Mouse (Mus musculus) MEL (cell line): ENCODE data around the gene Hmgb2. TPM values are rescaled to one million over a fixed set of nuclear protein-coding genes. Genes with fewer than 3 reads are reported as not detected.

Experiments used
- DNase-seq: peaks from one replicate; pipeline ENCODE4 v3.0.0; 2011; ENCODE audit warnings: low read depth, low spot score
- H3K27ac ChIP-seq: 2 replicates; pipeline ENCODE4 v1.5.1; 2012; ENCODE audit warnings: low read depth, mild to moderate bottlenecking, control low read depth, low read length, moderate library complexity; ENCODE audit not compliant: control insufficient read depth
- H3K27me3 ChIP-seq, 2 experiments: fragments of 150-350 bp in 1 of 2; sonication (generic) in 1 of 2; 2 replicates each; pipeline ENCODE4 v1.6.1; 2012; ENCODE audit warnings: low read length in 2 of 2, mild to moderate bottlenecking in 2 of 2, improper control_type of control experiment in 1 of 2, moderate library complexity in 1 of 2; ENCODE audit not compliant: insufficient read depth in 2 of 2, control insufficient read depth in 1 of 2
- H3K36me3 ChIP-seq, 2 experiments: 2 replicates each; pipeline ENCODE4 v1.6.1; 2012 to 2014; ENCODE audit warnings: low read length in 2 of 2, improper control_type of control experiment in 1 of 2, inconsistent platforms in 1 of 2, mild to moderate bottlenecking in 1 of 2; ENCODE audit not compliant: insufficient read depth in 2 of 2, control insufficient read depth in 1 of 2
- H3K4me1 ChIP-seq, 2 experiments: fragments of 150-350 bp in 1 of 2; sonication (generic) in 1 of 2; 2 replicates each; pipeline ENCODE4 v1.6.1; 2012; ENCODE audit warnings: low read length in 2 of 2, improper control_type of control experiment in 1 of 2, mild to moderate bottlenecking in 1 of 2; ENCODE audit not compliant: insufficient read depth in 2 of 2, control insufficient read depth in 1 of 2
- H3K4me3 ChIP-seq, 2 experiments: fragments of 150-350 bp in 1 of 2; sonication (generic) in 1 of 2; 2 replicates each; pipeline ENCODE4 v1.5.1; 2012; ENCODE audit warnings: low read depth in 2 of 2, low read length in 2 of 2, mild to moderate bottlenecking in 2 of 2, moderate library complexity in 2 of 2, control low read depth in 1 of 2, improper control_type of control experiment in 1 of 2; ENCODE audit not compliant: control insufficient read depth in 1 of 2, insufficient read depth in 1 of 2
- H3K79me2 ChIP-seq: 2 replicates; pipeline ENCODE4 v1.6.1; 2012; ENCODE audit warnings: mild to moderate bottlenecking, low read length, moderate library complexity; ENCODE audit not compliant: control insufficient read depth, poor library complexity, insufficient read depth
- H3K9ac ChIP-seq: 2 replicates; pipeline ENCODE4 v1.6.1; 2012; ENCODE audit warnings: low read depth, mild to moderate bottlenecking, control low read depth, low read length, moderate library complexity; ENCODE audit not compliant: control insufficient read depth, poor library complexity, severe bottlenecking
- H3K9me3 ChIP-seq: fragments of 150-350 bp; sonication (generic); replicated peaks from 2 replicates; pipeline ENCODE4 v1.6.1; 2012; ENCODE audit warnings: mild to moderate bottlenecking, low read length, improper control_type of control experiment, moderate library complexity; ENCODE audit not compliant: insufficient read depth
- BHLHE40 ChIP-seq: IDR thresholded peaks from 2 replicates; pipeline ENCODE4 v1.6.1; 2012; ENCODE audit warnings: low read depth, mild to moderate bottlenecking, inconsistent platforms, low read length, improper control_type of control experiment, borderline replicate concordance
- CHD2 ChIP-seq: IDR thresholded peaks from 2 replicates; pipeline ENCODE4 v1.6.1; 2011; ENCODE audit warnings: low read length, improper control_type of control experiment
- CTCF ChIP-seq, 3 experiments: IDR thresholded peaks in 2 of 3; conservative IDR thresholded peaks in 1 of 3; 2 replicates each; pipeline ENCODE4 v1.5.1; 2011 to 2012; ENCODE audit warnings: low read length in 3 of 3, low read depth in 2 of 3, mild to moderate bottlenecking in 2 of 3, improper control_type of control experiment in 1 of 3, inconsistent platforms in 1 of 3, mixed read lengths in 1 of 3, moderate library complexity in 1 of 3; ENCODE audit not compliant: control insufficient read depth in 1 of 3, insufficient read depth in 1 of 3, poor library complexity in 1 of 3, severe bottlenecking in 1 of 3
- EP300 ChIP-seq, 2 experiments: IDR thresholded peaks; 2 replicates each; pipeline ENCODE4 v1.6.1; 2011; ENCODE audit warnings: improper control_type of control experiment in 2 of 2, low read length in 2 of 2, low read depth in 1 of 2, mild to moderate bottlenecking in 1 of 2
- ETS1 ChIP-seq: IDR thresholded peaks from 2 replicates; pipeline ENCODE4 v1.6.1; 2012; ENCODE audit warnings: low read depth, mild to moderate bottlenecking, inconsistent platforms, low read length, improper control_type of control experiment, moderate library complexity
- HCFC1 ChIP-seq: IDR thresholded peaks from 2 replicates; pipeline ENCODE4 v1.6.1; 2012; ENCODE audit warnings: low read depth, mild to moderate bottlenecking, inconsistent platforms, low read length, improper control_type of control experiment, moderate library complexity
- JUND ChIP-seq: IDR thresholded peaks from 2 replicates; pipeline ENCODE4 v1.6.1; 2011; ENCODE audit warnings: low read depth, mild to moderate bottlenecking, improper control_type of control experiment, low read length
- MAFK ChIP-seq: IDR thresholded peaks from 2 replicates; pipeline ENCODE4 v1.6.1; 2011; ENCODE audit warnings: low read depth, mild to moderate bottlenecking, low read length, improper control_type of control experiment, borderline replicate concordance
- MAX ChIP-seq: IDR thresholded peaks from 2 replicates; pipeline ENCODE4 v1.6.1; 2011; ENCODE audit warnings: low read length, improper control_type of control experiment
- MEF2A ChIP-seq: IDR thresholded peaks from 2 replicates; pipeline ENCODE4 v1.6.1; 2014; ENCODE audit warnings: low read depth, mild to moderate bottlenecking, inconsistent platforms, low read length, improper control_type of control experiment; ENCODE audit not compliant: poor library complexity, insufficient replicate concordance, severe bottlenecking; ENCODE audit errors: extremely low read depth
- MXI1 ChIP-seq: IDR thresholded peaks from 2 replicates; pipeline ENCODE4 v1.6.1; 2011; ENCODE audit warnings: mild to moderate bottlenecking, low read depth, low read length, improper control_type of control experiment
- MYB ChIP-seq: IDR thresholded peaks from 2 replicates; pipeline ENCODE4 v1.6.1; 2011; ENCODE audit warnings: mild to moderate bottlenecking, low read depth, low read length, improper control_type of control experiment
- MYC ChIP-seq: IDR thresholded peaks from 2 replicates; pipeline ENCODE4 v1.6.1; 2011; ENCODE audit warnings: low read depth, mild to moderate bottlenecking, low read length, improper control_type of control experiment, moderate library complexity
- NELFE ChIP-seq: IDR thresholded peaks from 2 replicates; pipeline ENCODE4 v1.6.1; 2011; ENCODE audit warnings: low read depth, low read length, improper control_type of control experiment
- NRF1 ChIP-seq: IDR thresholded peaks from 2 replicates; pipeline ENCODE4 v1.6.1; 2014; ENCODE audit warnings: low read depth, mild to moderate bottlenecking, inconsistent platforms, low read length, improper control_type of control experiment, moderate library complexity; ENCODE audit not compliant: poor library complexity, insufficient read depth, severe bottlenecking
- RAD21 ChIP-seq: IDR thresholded peaks from 2 replicates; pipeline ENCODE4 v1.6.1; 2011; ENCODE audit warnings: mild to moderate bottlenecking, low read depth, low read length, improper control_type of control experiment
- SMC3 ChIP-seq: IDR thresholded peaks from 2 replicates; pipeline ENCODE4 v1.6.1; 2011; ENCODE audit warnings: low read depth, low read length, improper control_type of control experiment
- TAL1 ChIP-seq: IDR thresholded peaks from 2 replicates; pipeline ENCODE4 v1.6.1; 2012; ENCODE audit warnings: mild to moderate bottlenecking, inconsistent platforms, low read length, moderate library complexity, mixed read lengths
- TCF12 ChIP-seq: IDR thresholded peaks from 2 replicates; pipeline ENCODE4 v1.6.1; 2014; ENCODE audit warnings: low read depth, mild to moderate bottlenecking, inconsistent platforms, low read length, improper control_type of control experiment, moderate library complexity
- UBTF ChIP-seq: IDR thresholded peaks from 2 replicates; pipeline ENCODE4 v1.6.1; 2012; ENCODE audit warnings: low read depth, mild to moderate bottlenecking, inconsistent platforms, low read length, improper control_type of control experiment, moderate library complexity, borderline replicate concordance; ENCODE audit not compliant: insufficient read depth
- USF2 ChIP-seq, 2 experiments: IDR thresholded peaks; 2 replicates each; pipeline ENCODE4 v1.6.1; 2011 to 2012; ENCODE audit warnings: improper control_type of control experiment in 2 of 2, low read length in 2 of 2, borderline replicate concordance in 1 of 2, inconsistent platforms in 1 of 2, low read depth in 1 of 2, mild to moderate bottlenecking in 1 of 2; ENCODE audit not compliant: insufficient read depth in 1 of 2
- ZC3H11A ChIP-seq: IDR thresholded peaks from 2 replicates; pipeline ENCODE4 v1.6.1; 2012; ENCODE audit warnings: low read depth, mild to moderate bottlenecking, inconsistent platforms, low read length, improper control_type of control experiment
- ZMIZ1 ChIP-seq: IDR thresholded peaks from 2 replicates; pipeline ENCODE4 v1.6.1; 2012; ENCODE audit warnings: low read depth, mild to moderate bottlenecking, inconsistent platforms, low read length, improper control_type of control experiment, moderate library complexity
- ZNF384 ChIP-seq: IDR thresholded peaks from 2 replicates; pipeline ENCODE4 v1.6.1; 2012; ENCODE audit warnings: low read depth, mild to moderate bottlenecking, inconsistent platforms, low read length, improper control_type of control experiment
- polyA plus RNA-seq, 2 experiments: library from polyadenylated mRNA; stranded (reverse) in 1 of 2; unstranded in 1 of 2; fragments of >175 nt in 1 of 2; fragments of >200 nt in 1 of 2; gene quantifications; 2 replicates each; pipeline versions ENCODE4 v1.2.1 to v1.2.4; 2012; ENCODE audit warnings: low replicate concordance in 2 of 2, low read depth in 1 of 2; ENCODE audit not compliant: insufficient read length in 2 of 2, insufficient read depth in 1 of 2, missing spikeins in 1 of 2
- total RNA-seq: library from RNA; depleted of rRNA; stranded (reverse); fragments of 300-350 nt; gene quantifications from 2 replicates; pipeline ENCODE4 v1.2.3, GENCODE M21; 2012

Hmgb2 gene
- total and polyA plus RNA-seq, 3 experiments = 126 to 399 (median 220) TPM

- H3K9me3 ChIP-seq = no peaks in the 10 kb centered on the region
- no peaks in the 10 kb centered on the region; a peak in 1 of 4 replicates for H3K4me1 ChIP-seq
- no peaks in the 10 kb centered on the region for H3K27me3 ChIP-seq
- H3K36me3 ChIP-seq = peaks cover 0 to 2% of the 10 kb centered on the region in 2 experiments; a peak in 1 of 4 replicates
- no peaks in the 10 kb centered on the region for H3K79me2 ChIP-seq
- H3K27ac ChIP-seq = no peak overlapping the region
- DNase-seq = no peak
- no peak overlapping the region for H3K9ac ChIP-seq
- TF ChIP-seq TCF12 (no peak), MYC (no peak), MAX (no peak), ZMIZ1 (no peak), MXI1 (no peak), ZC3H11A (no peak)
- H3K4me3 ChIP-seq = no peak overlapping the region
Measured at GRCm38 (mm10) chr8:57498494-57498846, 13.2 kb upstream of the Hmgb2 start.

- no peaks in the 10 kb centered on the region for H3K27me3 ChIP-seq
- H3K4me3 ChIP-seq = no peak overlapping the region
- no peak for DNase-seq
- H3K36me3 ChIP-seq = peaks cover 0 to 2% of the 10 kb centered on the region in 2 experiments; a peak in 1 of 4 replicates
- no peak overlapping the region for H3K9ac ChIP-seq
- no peaks in the 10 kb centered on the region for H3K9me3 ChIP-seq
- no peaks in the 10 kb centered on the region; a peak in 1 of 4 replicates for H3K4me1 ChIP-seq
- TF ChIP-seq NRF1 (no peak), CHD2 (no peak), MAFK (no peak), MYB (no peak)
- no peaks in the 10 kb centered on the region for H3K79me2 ChIP-seq
- H3K27ac ChIP-seq = no peak overlapping the region
Measured at GRCm38 (mm10) chr8:57498847-57499511, 12.7 kb upstream of the Hmgb2 start.

DNA sequence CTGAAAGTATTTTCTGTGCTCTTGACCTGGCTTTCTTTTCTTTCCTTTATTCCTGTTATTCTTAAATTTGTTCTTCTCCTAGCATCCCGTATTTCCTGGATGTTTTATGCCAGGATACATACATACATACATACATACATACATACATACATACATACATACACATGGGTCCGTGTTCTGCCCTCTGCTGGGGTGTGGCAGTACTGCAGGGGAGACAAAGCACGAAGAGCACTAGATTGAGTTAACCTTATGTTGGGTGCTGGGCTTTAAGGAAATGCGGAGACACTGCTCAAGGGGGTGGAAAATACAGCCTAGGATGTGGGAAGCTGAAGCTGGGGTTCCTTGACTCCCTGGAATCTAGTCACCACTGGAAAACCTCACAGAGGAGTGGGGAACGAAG, 8.1 kb upstream of the Hmgb2 start:
- DNase-seq = peak; percentile 80
- Histone ChIP-seq H3K36me3 (peaks cover 0 to 2% of the 10 kb centered on the region in 2 experiments; a peak in 3 of 4 replicates), H3K4me3 (no peak overlapping the region), H3K27me3 (no peaks in the 10 kb centered on the region), H3K9ac (no peak overlapping the region), H3K9me3 (no peaks in the 10 kb centered on the region), H3K27ac (no peak overlapping the region), H3K4me1 (no peaks in the 10 kb centered on the region; a peak in 1 of 4 replicates), H3K79me2 (no peaks in the 10 kb centered on the region)
- TF ChIP-seq NRF1 (no peak), NELFE (no peak), ETS1 (no peak), MAX (no peak), ZNF384 (no peak), JUND (no peak), CTCF (IDR thresholded peaks at IDR 0.05 in 2 of 3, conservative IDR thresholded peaks at IDR 0.05 in 1 of 3; ENCODE audit: control insufficient read depth in 1 of 3, insufficient read depth in 1 of 3, low read depth in 2 of 3, low read length in 3 of 3, poor library complexity in 1 of 3, severe bottlenecking in 1 of 3) (peak; percentile 75 to 89 (median 76)), TAL1 (no peak), HCFC1 (no peak), CHD2 (no peak), USF2 (IDR thresholded peaks at IDR 0.05; ENCODE audit: borderline replicate concordance in 1 of 2, insufficient read depth in 1 of 2, low read depth in 1 of 2, low read length in 2 of 2) (no peak), BHLHE40 (no peak), UBTF (no peak), MEF2A (no peak), RAD21 (peak; percentile 34), MAFK (no peak), SMC3 (peak; percentile 81), EP300 (IDR thresholded peaks at IDR 0.05; ENCODE audit: low read depth in 1 of 2, low read length in 2 of 2) (no peak), MYB (no peak)
